Mouse (Mus musculus) gonadal fat pad, adult 2 months (tissue): Measurements from ENCODE around the gene Ahcyl2. TPM values are rescaled to one million over a fixed set of nuclear protein-coding genes. Genes with fewer than 3 reads are reported as not detected.
"Not testable (repeated sequence)": the region's sequence is repeated elsewhere in the genome, so short reads cannot be mapped to it uniquely, and the experiment has no call there.

Source experiments
- DNase-seq: peaks from one replicate; pipeline ENCODE4 v3.0.0-alpha.2; 2012; ENCODE audit warnings: low read depth
- polyA plus RNA-seq: library from polyadenylated mRNA; depleted of rRNA; stranded (reverse); fragments of >200 nt; gene quantifications from 2 replicates; pipeline ENCODE4 v1.2.3, GENCODE M21; 2012

Ahcyl2 gene
- polyA plus RNA-seq, 1 experiment = 40.6 TPM

DNA sequence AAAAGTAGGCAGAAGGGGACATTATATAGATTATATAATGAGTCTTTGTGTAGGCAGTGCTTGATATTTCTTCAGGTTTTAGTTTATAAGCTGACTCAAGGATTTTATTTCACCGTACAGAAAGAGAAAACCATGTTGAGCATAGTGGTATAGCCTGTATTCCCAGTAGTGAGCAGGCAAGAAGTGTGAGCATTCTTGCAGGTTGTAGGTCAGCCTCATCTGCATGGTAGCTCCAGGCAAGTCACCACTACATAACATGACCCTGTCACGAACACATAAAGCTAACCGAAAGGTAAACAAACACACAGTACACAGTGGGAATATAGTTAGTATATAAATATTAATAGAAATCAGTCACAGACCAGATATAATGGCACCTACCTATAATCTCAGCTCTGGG is 47.2 kb downstream of the Ahcyl2 start:
- DNase-seq = no peak

GRCm38 (mm10) chr6:29815634-29816033 is 47.8 kb downstream of the Ahcyl2 start:
- DNase-seq = no peak

DNA sequence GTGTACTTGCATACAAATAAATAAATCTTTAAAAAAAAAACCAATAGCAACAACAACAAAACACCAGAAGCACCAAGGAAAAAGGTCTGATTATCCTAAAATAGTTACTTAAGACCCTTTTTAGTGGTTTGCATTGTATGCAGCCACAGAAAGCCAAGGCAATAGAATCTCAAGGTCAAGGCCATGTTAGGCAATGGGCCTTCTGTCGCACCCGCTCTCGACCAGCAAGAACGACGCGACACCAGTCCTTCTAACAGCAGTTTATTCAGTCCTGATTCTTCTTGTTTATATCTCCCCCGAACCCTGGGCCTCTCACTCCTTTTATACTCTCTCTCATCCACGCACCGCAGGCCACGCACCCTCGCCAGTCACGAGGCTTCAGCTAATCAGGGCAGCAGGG is 48.6 kb downstream of the Ahcyl2 start:
- not testable (repeated sequence) for DNase-seq

GRCm38 (mm10) chr6:29819309-29819708 is 51.5 kb downstream of the Ahcyl2 start:
- DNase-seq = no peak

GRCm38 (mm10) chr6:29820314-29820713 is 52.5 kb downstream of the Ahcyl2 start:
- no peak for DNase-seq

- DNase-seq = no peak
These were observed 53.1 kb downstream of the Ahcyl2 start for GRCm38 (mm10) chr6:29820926-29821325.

- no peak for DNase-seq
These were observed 54.0 kb downstream of the Ahcyl2 start for GRCm38 (mm10) chr6:29821770-29822169.

GRCm38 (mm10) chr6:29825302-29825701 is 57.5 kb downstream of the Ahcyl2 start:
- no peak for DNase-seq

GRCm38 (mm10) chr6:29827291-29828242 is 59.8 kb downstream of the Ahcyl2 start:
- no peak for DNase-seq

GRCm38 (mm10) chr6:29828574-29829234 is 60.9 kb downstream of the Ahcyl2 start:
- DNase-seq = no peak

GRCm38 (mm10) chr6:29832356-29832755 is 64.5 kb downstream of the Ahcyl2 start:
- DNase-seq = no peak

DNA sequence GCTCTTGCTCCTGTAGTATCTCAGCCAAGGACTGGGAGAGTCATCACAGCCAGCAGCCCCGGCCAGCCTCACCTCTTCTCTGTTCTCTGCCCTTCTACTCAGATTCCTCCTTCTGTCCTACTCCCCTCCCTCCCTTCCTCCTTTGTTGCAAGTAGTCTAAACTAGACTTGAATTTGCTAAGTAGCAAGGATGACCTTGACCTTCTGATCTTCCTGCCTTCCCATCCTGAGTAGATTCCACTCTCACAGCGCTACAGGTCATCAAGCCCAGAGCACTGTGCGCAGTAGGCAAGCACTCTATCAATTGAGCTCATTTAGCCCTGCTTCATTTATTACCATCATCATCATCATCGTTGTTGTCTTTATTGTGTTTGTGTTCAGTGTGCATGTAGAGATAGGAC is 65.3 kb downstream of the Ahcyl2 start:
- DNase-seq = no peak

- DNase-seq = no peak
These were observed 65.9 kb downstream of the Ahcyl2 start for GRCm38 (mm10) chr6:29833568-29834255.

- DNase-seq = no peak
These were observed 67.8 kb downstream of the Ahcyl2 start for GRCm38 (mm10) chr6:29835543-29836177.

- no peak for DNase-seq
These were observed 69.8 kb downstream of the Ahcyl2 start for GRCm38 (mm10) chr6:29837579-29837978.

GRCm38 (mm10) chr6:29838531-29838930 is 70.7 kb downstream of the Ahcyl2 start:
- DNase-seq = no peak

DNA sequence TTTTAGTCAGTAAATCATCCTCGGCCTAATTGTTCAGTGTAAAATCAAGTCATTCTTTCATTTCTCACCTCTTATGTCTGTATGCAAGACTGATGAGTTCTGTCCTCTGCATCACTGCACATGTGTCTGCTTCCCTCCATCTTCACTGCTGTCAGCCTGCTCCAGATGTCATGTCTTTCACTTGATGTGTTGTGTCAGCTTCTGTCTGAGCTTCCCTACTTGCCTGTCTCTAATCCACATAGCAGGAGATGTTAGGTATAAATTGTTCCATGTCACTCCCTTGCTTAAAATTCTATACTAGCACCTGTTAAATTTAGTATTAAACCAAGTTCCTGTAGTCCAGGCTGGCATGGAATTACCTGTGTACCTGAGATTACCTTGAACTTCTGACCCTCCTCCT is 72.2 kb downstream of the Ahcyl2 start:
- no peak for DNase-seq

- DNase-seq = no peak
These were observed 73.7 kb downstream of the Ahcyl2 start for GRCm38 (mm10) chr6:29841461-29841860.

DNA sequence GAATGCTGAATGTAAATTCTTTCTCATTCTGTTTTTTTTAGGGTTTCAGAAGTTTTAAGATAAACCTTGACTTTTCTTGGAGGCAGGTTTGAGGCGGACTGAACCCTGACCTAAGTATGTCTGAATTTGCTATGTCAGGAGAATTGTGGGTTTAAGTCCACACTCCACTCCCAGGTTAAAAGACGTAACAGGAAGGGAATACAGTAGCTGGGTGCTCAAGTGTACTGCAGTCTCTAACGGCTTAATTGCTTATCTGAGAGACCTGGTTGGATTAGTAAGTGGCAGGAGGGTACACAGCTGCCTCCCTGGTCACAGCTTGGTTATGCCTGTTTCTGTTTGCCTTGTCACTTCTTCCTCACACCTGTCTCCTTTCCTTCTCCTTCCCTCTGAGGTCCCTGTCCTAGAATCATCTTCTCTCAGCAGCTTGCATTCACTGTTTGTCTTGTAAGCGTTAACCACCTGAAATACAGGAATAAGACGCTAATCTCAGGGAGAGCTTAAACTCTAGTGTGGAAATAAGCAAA is 79.9 kb downstream of the Ahcyl2 start:
- DNase-seq = no peak

DNA sequence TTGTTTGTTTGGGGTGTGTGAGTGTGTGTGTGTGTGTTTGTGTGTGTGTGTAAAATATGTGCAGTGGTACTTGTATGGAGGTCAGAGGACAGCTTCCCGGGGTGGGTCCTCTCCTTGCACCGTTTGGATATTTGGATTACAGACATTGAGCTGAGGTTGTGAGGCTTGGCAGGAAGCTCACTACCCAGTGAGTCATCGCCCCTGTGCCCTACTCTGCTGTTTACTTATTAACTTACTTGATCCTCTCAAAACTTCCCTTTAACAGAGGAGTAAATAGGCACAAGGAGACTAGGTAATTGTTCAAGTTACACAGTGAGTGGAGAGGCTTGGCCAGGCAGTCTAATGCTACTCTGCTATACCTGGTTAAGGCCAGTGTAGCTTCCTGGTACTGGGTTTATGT is 81.0 kb downstream of the Ahcyl2 start:
- DNase-seq = no peak

DNA sequence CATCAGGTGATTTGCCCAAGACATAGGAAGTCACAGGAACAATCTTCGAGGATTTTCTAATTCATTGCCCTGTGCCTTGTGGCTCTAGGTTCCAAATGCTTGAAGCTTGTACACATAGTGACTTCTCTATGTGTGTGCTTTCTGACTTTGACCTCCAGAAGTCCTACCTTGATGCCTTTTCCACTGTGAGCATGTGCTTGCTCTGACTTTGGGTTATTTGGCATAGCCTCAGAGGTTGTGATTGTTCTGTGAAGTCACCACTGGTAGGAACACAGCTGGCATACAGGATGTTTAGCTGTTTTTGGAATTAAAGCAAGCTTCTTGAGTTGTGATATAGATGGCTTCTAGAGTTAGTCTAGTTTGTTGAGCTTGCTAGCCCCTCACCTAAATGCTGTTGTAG is 82.3 kb downstream of the Ahcyl2 start:
- DNase-seq = no peak

- DNase-seq = no peak
These were observed 82.9 kb downstream of the Ahcyl2 start for GRCm38 (mm10) chr6:29850747-29851146.
